Mouse (Mus musculus) forebrain, embryonic 15.5 days (tissue): ENCODE results near the gene Cfd. TPM values are rescaled to one million over a fixed set of nuclear protein-coding genes. Genes with fewer than 3 reads are reported as not detected.
A peak's percentile ranks its signal among the peaks of the same experiment; 100 is the strongest.

Source experiments
- ATAC-seq: fragments of 200-750 bp; cut with Nextera tagmentation; replicated peaks from 2 replicates; pipeline ENCODE4 v1.8.0; 2017; ENCODE audit warnings: mild to moderate bottlenecking, moderate TSS enrichment, moderate library complexity
- H3K27ac ChIP-seq: fragments of 300-500 bp; sonication (generic); replicated peaks from 2 replicates; pipeline ENCODE4 v1.5.1; 2015; ENCODE audit warnings: mild to moderate bottlenecking, inconsistent platforms
- H3K27me3 ChIP-seq: fragments of 300-500 bp; sonication (generic); 2 replicates; pipeline ENCODE4 v1.6.1; 2015; ENCODE audit warnings: inconsistent platforms
- H3K36me3 ChIP-seq: fragments of 300-500 bp; sonication (generic); 2 replicates; pipeline ENCODE4 v1.6.1; 2015; ENCODE audit warnings: mild to moderate bottlenecking, inconsistent platforms
- H3K4me1 ChIP-seq: fragments of 300-500 bp; sonication (generic); 2 replicates; pipeline ENCODE4 v1.6.1; 2015; ENCODE audit warnings: inconsistent platforms
- H3K4me2 ChIP-seq: fragments of 300-500 bp; sonication (generic); replicated peaks from 2 replicates; pipeline ENCODE4 v1.6.1; 2015; ENCODE audit warnings: mild to moderate bottlenecking, inconsistent platforms
- H3K4me3 ChIP-seq: fragments of 300-500 bp; sonication (generic); 2 replicates; pipeline ENCODE4 v1.5.1; 2015; ENCODE audit warnings: mild to moderate bottlenecking, inconsistent platforms
- H3K9ac ChIP-seq: fragments of 300-500 bp; sonication (generic); replicated peaks from 2 replicates; pipeline ENCODE4 v1.6.1; 2015; ENCODE audit warnings: mild to moderate bottlenecking, inconsistent platforms
- H3K9me3 ChIP-seq: fragments of 300-500 bp; sonication (generic); 2 replicates; pipeline ENCODE4 v1.6.1; 2016; ENCODE audit warnings: inconsistent platforms
- WGBS: fragments of 180-500 bp; shearing (Covaris S2); methylation state at CpG from one replicate; pipeline ENCODE4 v1.1.7; 2015; ENCODE audit warnings: mixed read lengths; 5-methylcytosine and 5-hydroxymethylcytosine counted together
- polyA plus RNA-seq: library from polyadenylated mRNA; unstranded; fragments of >200 nt; fragmentation: Nextera tagmentation; extraction: Ambion mirVana; gene quantifications from 2 replicates; pipeline ENCODE4 v1.2.1, GENCODE M21; 2015

Gene Cfd
- polyA plus RNA-seq, 1 experiment from 2014 or later: not detected

DNA sequence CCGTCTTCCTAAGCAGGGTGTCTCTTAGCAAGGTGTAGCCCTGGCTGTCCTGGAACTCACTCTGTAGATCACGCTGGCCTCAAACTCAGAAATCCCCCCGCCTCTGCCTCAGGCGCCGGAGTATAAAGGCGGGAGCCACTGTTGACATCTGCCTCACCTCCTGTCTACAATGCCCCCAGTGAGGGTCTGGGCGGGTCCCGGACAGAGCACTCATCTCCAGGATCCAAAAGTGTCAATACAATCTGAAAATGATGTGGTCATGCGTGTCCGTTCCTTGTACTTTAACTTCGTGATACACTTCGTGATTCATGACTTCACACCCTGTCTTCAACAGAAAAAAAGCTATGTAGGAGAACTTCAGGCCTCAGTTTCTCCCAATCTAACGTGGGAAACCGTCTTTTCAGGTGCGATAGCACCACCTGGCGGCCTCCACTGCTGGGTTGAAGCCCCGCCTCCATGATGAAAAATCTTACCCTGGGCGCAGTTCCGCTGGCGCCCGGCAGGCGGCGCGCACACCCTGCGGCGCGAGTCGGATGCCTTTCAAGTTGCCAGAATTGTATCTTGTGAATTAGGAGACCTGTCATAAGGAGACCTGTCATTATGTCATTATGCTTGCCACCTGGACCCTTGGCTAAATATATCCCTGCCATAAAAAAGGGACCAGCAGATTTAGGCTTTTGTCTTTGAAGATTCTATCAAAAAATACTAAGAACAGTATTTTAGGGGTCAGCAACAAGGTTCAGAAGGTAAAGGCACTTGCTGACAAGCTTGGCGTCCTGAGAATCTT is 34.5 kb downstream of the Cfd start:
- 12% methylated on average over 29 of the region's 29 CpGs for whole genome bisulfite sequencing
- Histone ChIP-seq H3K9me3 (no peaks in the 10 kb centered on the region), H3K27ac (peak overlapping the region; percentile 90), H3K4me1 (peaks cover 48% of the 10 kb centered on the region), H3K9ac (0 out of 2 replicates have a peak overlapping the region, but pooled peaks have one; percentile 2), H3K4me3 (peak overlapping the region; percentile 97), H3K36me3 (no peaks in the 10 kb centered on the region), H3K27me3 (peaks cover 36% of the 10 kb centered on the region), H3K4me2 (peak overlapping the region; percentile 93)
- ATAC-seq: no peak

GRCm38 (mm10) chr10:79925785-79926490 is 35.3 kb downstream of the Cfd start:
- 9% methylated on average over 15 of the region's 15 CpGs for WGBS
- Histone ChIP-seq H3K9me3 (no peaks in the 10 kb centered on the region), H3K4me3 (peak overlapping the region; percentile 97), H3K4me2 (peak overlapping the region; percentile 93), H3K27me3 (peaks cover 29% of the 10 kb centered on the region), H3K4me1 (peaks cover 42% of the 10 kb centered on the region), H3K27ac (peak overlapping the region; percentile 90), H3K36me3 (no peaks in the 10 kb centered on the region), H3K9ac (peak overlapping the region; percentile 85)
- ATAC-seq: no peak; the same call in 1 of the 2 replicates

- Histone ChIP-seq H3K9ac (peak within 1 kb of the TSS; percentile 85), H3K4me1 (peaks cover 35% of the 10 kb centered on the region), H3K4me2 (peak within 1 kb of the TSS; percentile 93), H3K27me3 (peaks cover 21% of the 10 kb centered on the region), H3K9me3 (no peaks in the 10 kb centered on the region), H3K4me3 (peak within 1 kb of the TSS; percentile 97), H3K27ac (peak within 1 kb of the TSS; percentile 90), H3K36me3 (no peaks in the 10 kb centered on the region)
- ATAC-seq: peak; percentile 80
- WGBS: under 1% methylated on average over 62 of the region's 63 CpGs
Observed at GRCm38 (mm10) chr10:79926491-79927323, 36.1 kb downstream of the Cfd start, which contains the start of gene Arid3a. Arid3a (plus strand) TSS chr10:79927043.

- Histone ChIP-seq H3K9me3 (no peaks in the 10 kb centered on the region), H3K4me2 (peak overlapping the region; percentile 93), H3K27ac (peak overlapping the region; percentile 90), H3K4me1 (peaks cover 36% of the 10 kb centered on the region), H3K9ac (peak overlapping the region; percentile 85), H3K27me3 (peaks cover 13% of the 10 kb centered on the region), H3K36me3 (peaks cover 5% of the 10 kb centered on the region; the same call in 1 of the 2 replicates), H3K4me3 (peak overlapping the region; percentile 97)
- peak; percentile 14 for ATAC-seq
- 1% methylated on average over 47 of the region's 54 CpGs for WGBS
Observed at GRCm38 (mm10) chr10:79927324-79928029, 36.8 kb downstream of the Cfd start.

DNA sequence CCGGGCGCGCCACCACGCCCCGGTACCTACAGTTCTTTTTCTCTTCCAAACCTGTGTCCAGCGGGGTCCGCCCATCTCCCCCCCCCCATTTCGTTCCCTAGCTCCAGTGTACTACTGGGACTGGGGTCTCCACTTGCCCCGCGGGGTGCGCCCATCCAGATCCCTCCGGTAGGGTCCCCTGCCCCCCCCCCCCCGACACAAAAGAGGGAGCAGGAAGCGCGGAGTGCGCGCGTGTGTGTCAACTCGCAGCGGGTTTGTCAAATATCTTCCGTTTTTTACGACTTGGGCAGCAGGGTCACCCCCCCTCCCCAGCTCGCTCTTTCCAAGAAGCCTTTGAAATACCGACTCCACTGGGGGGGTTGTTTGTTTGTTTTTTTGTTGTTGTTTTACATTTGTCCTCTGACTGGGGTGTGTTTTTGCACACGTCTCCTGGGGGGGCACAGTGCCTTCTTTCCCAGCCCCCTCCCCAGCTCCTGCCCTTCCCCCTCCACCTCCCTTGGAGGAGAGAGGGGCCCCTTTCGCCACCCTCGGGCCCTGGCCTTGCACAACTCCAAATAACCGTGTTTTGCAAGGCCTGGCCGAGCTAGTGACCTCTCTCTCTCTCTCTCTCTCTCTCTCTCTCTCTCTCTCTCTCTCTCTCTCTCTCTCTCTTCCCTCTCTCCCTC is 37.5 kb downstream of the Cfd start:
- peak overlapping the region; percentile 97 for H3K4me3 ChIP-seq
- peak overlapping the region; percentile 85 for H3K9ac ChIP-seq
- H3K9me3 ChIP-seq: no peaks in the 10 kb centered on the region
- ATAC-seq: no peak
- peaks cover 5% of the 10 kb centered on the region; the same call in 1 of the 2 replicates for H3K36me3 ChIP-seq
- peaks cover 39% of the 10 kb centered on the region for H3K4me1 ChIP-seq
- peaks cover 6% of the 10 kb centered on the region for H3K27me3 ChIP-seq
- 2% methylated on average over 28 of the region's 29 CpGs for WGBS
- peak overlapping the region; percentile 93 for H3K4me2 ChIP-seq
- H3K27ac ChIP-seq: peak overlapping the region; percentile 90

DNA sequence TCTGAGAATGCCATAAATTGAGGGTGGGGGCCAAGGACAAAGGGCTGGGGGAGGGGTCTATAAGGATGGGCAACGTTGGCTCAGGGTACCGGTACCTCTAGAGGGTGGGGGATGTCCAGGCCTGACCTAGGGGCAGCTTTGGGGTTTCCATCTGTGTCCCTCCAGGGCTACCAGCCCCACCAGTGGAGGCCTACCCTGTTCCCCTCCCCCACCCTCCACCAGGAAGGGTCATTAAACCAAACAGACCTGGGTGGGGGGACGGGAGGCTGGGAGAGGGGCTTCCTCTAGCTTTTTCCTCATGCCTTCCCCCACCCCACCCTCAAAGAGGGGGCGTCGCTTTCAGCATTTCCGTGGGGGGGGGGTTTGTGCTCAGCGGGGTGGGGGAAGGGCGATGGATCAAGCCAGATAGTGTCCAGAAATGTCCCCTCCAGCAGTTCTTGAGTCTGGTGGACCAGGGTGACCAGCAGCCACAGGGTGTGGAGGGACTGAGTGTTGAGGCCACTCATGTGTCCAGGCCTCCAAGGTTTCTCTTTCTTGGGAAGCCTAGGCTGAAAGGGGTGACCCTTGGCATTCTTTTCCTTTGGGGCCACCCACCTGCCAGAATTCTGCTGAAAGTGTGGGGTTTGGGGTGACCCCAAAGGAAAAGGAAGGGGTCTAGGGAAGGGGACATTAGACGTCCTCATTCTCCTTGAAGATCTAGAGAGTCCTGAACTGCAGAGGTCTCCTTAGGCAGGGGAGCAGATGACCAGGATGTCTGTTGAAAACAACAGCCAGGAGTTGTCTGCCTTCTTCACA is 38.5 kb downstream of the Cfd start:
- peaks cover 44% of the 10 kb centered on the region for H3K4me1 ChIP-seq
- peak overlapping the region; percentile 97 for H3K4me3 ChIP-seq
- peak overlapping the region; percentile 93 for H3K4me2 ChIP-seq
- H3K27ac ChIP-seq: peak overlapping the region; percentile 62
- no peaks in the 10 kb centered on the region for H3K9me3 ChIP-seq
- peaks cover 5% of the 10 kb centered on the region; the same call in 1 of the 2 replicates for H3K36me3 ChIP-seq
- ATAC-seq: no peak
- H3K27me3 ChIP-seq: no peaks in the 10 kb centered on the region
- WGBS: 35% methylated on average over 9 of the region's 9 CpGs
- peak overlapping the region; percentile 37 for H3K9ac ChIP-seq

DNA sequence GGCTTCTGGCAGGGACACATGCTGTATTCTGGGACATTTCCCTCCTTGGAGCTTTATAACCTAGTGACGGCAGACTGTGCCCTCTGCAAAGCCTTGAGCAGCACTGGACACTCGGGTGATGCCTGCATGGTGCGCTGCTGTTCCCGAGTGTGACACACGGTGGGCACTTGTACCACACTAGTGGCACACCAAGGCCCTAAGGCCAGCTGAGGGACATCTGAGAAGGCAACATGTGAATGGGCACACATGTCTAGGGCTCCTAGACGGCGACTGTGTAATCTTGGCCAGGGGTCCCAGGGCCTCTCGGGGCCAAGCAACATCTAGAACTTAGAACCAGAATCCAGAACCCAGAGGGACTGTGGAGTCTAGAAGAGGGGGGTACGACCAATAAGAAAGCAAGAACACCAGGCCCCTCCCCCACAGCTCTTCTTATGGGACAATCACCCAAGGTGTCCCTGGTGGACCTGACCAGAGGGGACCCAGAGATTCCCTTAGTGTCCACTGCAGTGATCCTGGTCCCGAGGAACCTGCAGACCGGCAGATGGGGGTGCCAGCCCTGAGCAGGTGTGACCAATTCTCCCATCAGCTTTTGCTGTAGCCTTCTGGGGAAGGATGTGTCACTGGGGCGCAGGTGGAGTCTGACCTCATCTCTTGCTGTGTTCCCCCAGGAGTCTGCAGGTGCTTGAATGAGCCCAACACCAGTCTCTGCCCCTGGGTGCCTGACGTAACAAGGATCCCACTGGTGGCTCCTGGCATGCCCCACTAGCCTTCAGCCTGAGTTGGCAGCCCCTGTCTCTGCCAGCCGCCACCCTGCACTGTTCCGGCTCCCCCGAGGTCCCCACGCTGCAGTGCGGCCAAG is 39.5 kb downstream of the Cfd start:
- Histone ChIP-seq H3K9me3 (no peaks in the 10 kb centered on the region), H3K4me1 (peaks cover 51% of the 10 kb centered on the region), H3K27me3 (no peaks in the 10 kb centered on the region), H3K9ac (no peak overlapping the region), H3K27ac (no peak overlapping the region), H3K4me2 (no peak overlapping the region), H3K4me3 (no peak overlapping the region), H3K36me3 (peaks cover 5% of the 10 kb centered on the region; the same call in 1 of the 2 replicates)
- 86% methylated on average over 18 of the region's 18 CpGs for WGBS
- no peak for ATAC-seq

GRCm38 (mm10) chr10:79930826-79931186 is 40.2 kb downstream of the Cfd start:
- Histone ChIP-seq H3K4me2 (no peak overlapping the region), H3K27ac (no peak overlapping the region), H3K9me3 (no peaks in the 10 kb centered on the region), H3K4me1 (peaks cover 46% of the 10 kb centered on the region), H3K9ac (no peak overlapping the region), H3K4me3 (no peak overlapping the region), H3K36me3 (peaks cover 5% of the 10 kb centered on the region; the same call in 1 of the 2 replicates), H3K27me3 (no peaks in the 10 kb centered on the region)
- 88% methylated on average over 16 of the region's 16 CpGs for WGBS
- no peak for ATAC-seq

DNA sequence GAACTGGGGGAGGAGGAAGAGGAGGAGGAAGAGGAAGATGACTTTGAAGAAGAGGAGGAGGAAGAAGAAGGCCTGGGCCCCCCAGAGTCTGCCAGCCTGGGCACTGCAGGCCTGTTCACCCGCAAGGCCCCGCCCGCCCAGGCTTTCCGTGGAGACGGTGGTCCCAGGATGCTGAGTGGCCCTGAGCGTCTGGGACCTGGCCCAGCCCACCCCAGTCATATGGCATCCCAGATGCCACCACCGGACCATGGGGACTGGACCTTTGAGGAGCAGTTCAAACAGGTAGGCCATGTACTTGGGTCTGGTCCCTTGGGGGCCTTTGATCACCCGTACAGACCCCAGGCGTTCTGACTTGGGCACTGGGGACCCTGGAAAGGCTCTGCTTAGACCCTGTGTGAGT is 41.1 kb downstream of the Cfd start:
- H3K36me3 ChIP-seq: peaks cover 5% of the 10 kb centered on the region; the same call in 1 of the 2 replicates
- H3K9me3 ChIP-seq: no peaks in the 10 kb centered on the region
- no peak overlapping the region for H3K27ac ChIP-seq
- 88% methylated on average over 9 of the region's 9 CpGs for WGBS
- no peak overlapping the region for H3K9ac ChIP-seq
- no peaks in the 10 kb centered on the region for H3K27me3 ChIP-seq
- peaks cover 43% of the 10 kb centered on the region for H3K4me1 ChIP-seq
- H3K4me2 ChIP-seq: no peak overlapping the region
- no peak for ATAC-seq
- H3K4me3 ChIP-seq: no peak overlapping the region

DNA sequence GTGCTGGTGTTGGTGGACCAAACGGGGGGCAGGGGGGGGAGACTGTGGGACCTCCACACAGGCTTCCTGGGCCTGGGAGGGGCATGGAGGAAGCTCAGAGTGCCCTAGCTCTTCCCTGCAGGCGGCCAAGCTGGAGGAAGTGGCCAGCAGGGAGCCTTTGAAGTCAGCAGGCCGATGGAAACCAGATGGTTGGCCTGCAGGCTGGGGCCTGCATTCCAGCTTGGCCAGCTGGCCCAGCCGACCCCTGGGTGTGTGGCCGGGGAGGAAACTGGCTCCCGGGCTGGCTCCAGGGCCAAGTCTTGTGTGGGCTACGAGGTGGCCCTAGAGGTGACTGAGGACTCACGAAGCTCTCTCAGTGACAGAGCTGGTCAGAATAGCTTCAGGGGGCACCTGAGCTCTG is 42.1 kb downstream of the Cfd start:
- H3K9me3 ChIP-seq: no peaks in the 10 kb centered on the region
- H3K4me1 ChIP-seq: peaks cover 50% of the 10 kb centered on the region
- peaks cover 5% of the 10 kb centered on the region; the same call in 1 of the 2 replicates for H3K36me3 ChIP-seq
- WGBS: 48% methylated on average over 8 of the region's 8 CpGs
- no peak for ATAC-seq
- H3K4me2 ChIP-seq: no peak overlapping the region
- no peak overlapping the region for H3K4me3 ChIP-seq
- no peaks in the 10 kb centered on the region for H3K27me3 ChIP-seq
- H3K9ac ChIP-seq: no peak overlapping the region
- no peak overlapping the region for H3K27ac ChIP-seq
